In the genomic region with DNA sequence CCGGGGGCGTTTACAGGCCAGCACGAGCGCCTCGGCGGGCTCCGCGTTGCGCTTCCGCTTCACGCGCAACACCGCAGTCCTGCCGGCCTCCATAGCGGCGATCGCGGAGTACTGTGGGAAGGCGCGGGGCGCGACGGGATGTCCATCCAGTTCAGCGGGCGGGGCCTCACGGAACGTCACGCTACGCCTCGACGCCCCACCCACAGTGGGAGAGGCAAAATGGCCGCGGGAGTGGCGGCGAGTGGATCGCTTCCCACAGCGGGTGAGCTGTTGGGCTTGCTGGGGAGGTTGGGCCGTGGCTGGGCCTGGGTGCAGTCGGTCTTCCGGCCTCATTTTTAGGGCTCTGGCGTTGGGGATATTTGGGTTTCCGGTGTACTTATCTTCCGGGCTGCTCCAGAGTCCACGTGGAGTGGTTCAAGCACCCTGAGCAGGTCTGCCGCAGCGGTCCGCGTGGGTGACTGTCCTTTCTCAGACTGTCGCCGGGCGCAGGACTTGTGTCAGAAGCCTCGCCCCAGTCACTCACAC, we compare ENCODE assay signal across 8 mouse cellular contexts. TPM values are rescaled to one million over a fixed set of nuclear protein-coding genes. Genes with fewer than 3 reads are reported as not detected.
DNase-seq lines count a peak whose midpoint lies in the region; ATAC-seq and TF ChIP-seq lines count a peak whose summit lies in the region.

Slc7a6os (minus strand) TSS at position 115 of the 525 bp plus-strand sequence.
Prmt7 (plus strand) TSS at position 116 of the 525 bp plus-strand sequence.

- peak within 1 kb of the TSS; percentile 96 for H3K27ac ChIP-seq in forebrain, embryonic 15.5 days (replicated peaks)
- H3K27ac ChIP-seq in layer of hippocampus, adult 2 months, result peak within 1 kb of the TSS; percentile 97
- H3K27ac ChIP-seq in lung, embryonic 14.5 days (ENCODE audit: low read depth), result peak within 1 kb of the TSS; percentile 95
- peak within 1 kb of the TSS; percentile 68 for H3K27ac ChIP-seq in olfactory bulb, adult 2 months (ENCODE audit: insufficient read depth, low read depth, low read length)
- H3K27ac ChIP-seq in thymus, adult 2 months (ENCODE audit: control insufficient read depth, insufficient read depth, low read length), result no peak within 1 kb of the TSS

- WGBS in forebrain, embryonic 15.5 days, result under 1% methylated on average over 52 of the region's 52 CpGs
- WGBS in lung, embryonic 14.5 days, result under 1% methylated on average over 52 of the region's 52 CpGs
- WGBS in olfactory bulb, adult 2 months, result under 1% methylated on average over 52 of the region's 52 CpGs
- under 1% methylated on average over 52 of the region's 52 CpGs for WGBS in thymus, adult 2 months

- intact Hi-C loops in heart, postnatal 25 days (cut with DNase I), result loop anchor here (5.0 kb wide), 1 partner anchor 69 kb away; no protein-coding TSS in a partner anchor

- peak; percentile 91 for TF ChIP-seq POLR2A in olfactory bulb, adult 2 months (IDR thresholded peaks at IDR 0.05; ENCODE audit: insufficient read depth, low read depth, low read length)
- TF ChIP-seq POLR2A in thymus, adult 2 months (IDR thresholded peaks at IDR 0.05; ENCODE audit: control insufficient read depth, extremely low read depth, insufficient read depth, low read length, poor library complexity), result peak; percentile 64

- DNase-seq in ES-CJ7 (ENCODE audit: low read depth, low spot score), result peak; percentile 96
- peak; percentile 93 for DNase-seq in cerebellum, adult 11 months
- peak; percentile 89 for DNase-seq in heart, postnatal 25 days (ENCODE audit: low spot score)
- DNase-seq in layer of hippocampus, adult 2 months (ENCODE audit: low spot score in 2 of 2), result peak; percentile 96
- DNase-seq in lung, embryonic 14.5 days, result peak; percentile 98
- peak; percentile 95 for DNase-seq in thymus, adult 2 months

- H3K27me3 ChIP-seq in forebrain, embryonic 15.5 days, result no peaks in the 10 kb centered on the region
- H3K27me3 ChIP-seq in lung, embryonic 14.5 days (ENCODE audit: insufficient read depth, low read length), result no peaks in the 10 kb centered on the region
- H3K27me3 ChIP-seq in thymus, adult 2 months (ENCODE audit: control insufficient read depth, insufficient read depth, low read length), result no peaks in the 10 kb centered on the region

- H3K9me3 ChIP-seq in forebrain, embryonic 15.5 days, result no peaks in the 10 kb centered on the region
- H3K9me3 ChIP-seq in lung, embryonic 14.5 days (ENCODE audit: low read depth, low read length), result no peaks in the 10 kb centered on the region

- H3K4me2 ChIP-seq in forebrain, embryonic 15.5 days (replicated peaks), result peak within 1 kb of the TSS; percentile 53
- H3K4me2 ChIP-seq in lung, embryonic 14.5 days, result peak within 1 kb of the TSS; percentile 78

- peaks cover 17% of the 10 kb centered on the region for H3K4me1 ChIP-seq in forebrain, embryonic 15.5 days
- H3K4me1 ChIP-seq in lung, embryonic 14.5 days (ENCODE audit: insufficient read depth), result peaks cover 3% of the 10 kb centered on the region; the same call in 1 of the 2 replicates
- H3K4me1 ChIP-seq in olfactory bulb, adult 2 months (ENCODE audit: control insufficient read depth, insufficient read depth, low read length), result peaks cover 2% of the 10 kb centered on the region; the same call in 1 of the 2 replicates
- 0 out of 2 replicates have a peak, but pooled peaks cover 3% of the 10 kb centered on the region for H3K4me1 ChIP-seq in thymus, adult 2 months (replicated peaks; ENCODE audit: control insufficient read depth, insufficient read depth, low read length)

- peak within 1 kb of the TSS; percentile 98 for H3K4me3 ChIP-seq in forebrain, embryonic 15.5 days
- peak within 1 kb of the TSS; percentile 99 for H3K4me3 ChIP-seq in layer of hippocampus, adult 2 months
- H3K4me3 ChIP-seq in lung, embryonic 14.5 days (ENCODE audit: low read depth, low read length), result peak within 1 kb of the TSS; percentile 90
- peak within 1 kb of the TSS; percentile 84 for H3K4me3 ChIP-seq in olfactory bulb, adult 2 months (ENCODE audit: insufficient read depth, low read depth, low read length)
- peak within 1 kb of the TSS; percentile 82 for H3K4me3 ChIP-seq in thymus, adult 2 months (ENCODE audit: control insufficient read depth, insufficient read depth, low read length)

- TF ChIP-seq CTCF in layer of hippocampus, adult 2 months (conservative IDR thresholded peaks at IDR 0.05), result no peak; the same call in 1 of the 2 replicates
- no peak for TF ChIP-seq CTCF in lung, embryonic 14.5 days (IDR thresholded peaks at IDR 0.05; ENCODE audit: low read depth)
- no peak for TF ChIP-seq CTCF in olfactory bulb, adult 2 months (IDR thresholded peaks at IDR 0.05; ENCODE audit: insufficient read depth, low read depth, low read length)
- TF ChIP-seq CTCF in thymus, adult 2 months (IDR thresholded peaks at IDR 0.05; ENCODE audit: borderline replicate concordance, control insufficient read depth, extremely low read depth, insufficient read depth, low read length, poor library complexity), result 0 out of 2 replicates have a peak, but pooled peaks have one; percentile 46

- ATAC-seq in forebrain, embryonic 15.5 days (replicated peaks), result peak; percentile 99
- peak; percentile 99 for ATAC-seq in lung, embryonic 14.5 days (ENCODE audit: insufficient read depth)

- H3K36me3 ChIP-seq in forebrain, embryonic 15.5 days, result peaks cover 17% of the 10 kb centered on the region
- H3K36me3 ChIP-seq in lung, embryonic 14.5 days (ENCODE audit: insufficient read depth), result peaks cover 52% of the 10 kb centered on the region
- H3K36me3 ChIP-seq in thymus, adult 2 months (ENCODE audit: control insufficient read depth, insufficient read depth, low read length), result no peaks in the 10 kb centered on the region

- peak within 1 kb of the TSS; percentile 87 for H3K9ac ChIP-seq in forebrain, embryonic 15.5 days (replicated peaks)
- peak within 1 kb of the TSS; percentile 89 for H3K9ac ChIP-seq in lung, embryonic 14.5 days

RNA-seq across cellular contexts. Expression of gene Slc7a6os, which starts in this region (rescaled TPM):
- 41.1 and 43.8 TPM in 2 replicates for polyA plus RNA-seq in forebrain, embryonic 15.5 days (2015; fragmentation: Nextera tagmentation; extraction: Ambion mirVana)
- 10 to 100 TPM in 1 of 2 experiments, 1 to 10 TPM in 1; 9.6 to 10.9 TPM for total RNA-seq in heart, postnatal 25 days (2021)
- 10 to 100 TPM; 25.8 to 30.4 TPM for total RNA-seq in layer of hippocampus, adult 2 months (2021)
- 36.7 and 38.6 TPM in 2 replicates for polyA plus RNA-seq in lung, embryonic 14.5 days (2014; fragmentation: Nextera tagmentation; extraction: Ambion mirVana)
- not detected in 2 replicates for polyA plus RNA-seq in olfactory bulb, adult 2 months (2012; ENCODE audit: insufficient read depth, insufficient read length, low replicate concordance, missing spikeins)
- polyA plus RNA-seq in thymus, adult 2 months (2012; rRNA removed), result 44.9 and 45.5 TPM in 2 replicates

RNA-seq across cellular contexts. Expression of gene Prmt7, which starts in this region (rescaled TPM):
- polyA plus RNA-seq in forebrain, embryonic 15.5 days (2015; fragmentation: Nextera tagmentation; extraction: Ambion mirVana), result 50.5 and 52.9 TPM in 2 replicates
- 10 to 100 TPM; 23.1 to 25.8 TPM for total RNA-seq in heart, postnatal 25 days (2021)
- 10 to 100 TPM; 34.2 to 38.2 TPM for total RNA-seq in layer of hippocampus, adult 2 months (2021)
- 48.7 and 53.9 TPM in 2 replicates for polyA plus RNA-seq in lung, embryonic 14.5 days (2014; fragmentation: Nextera tagmentation; extraction: Ambion mirVana)
- not detected in 2 replicates for polyA plus RNA-seq in olfactory bulb, adult 2 months (2012; ENCODE audit: insufficient read depth, insufficient read length, low replicate concordance, missing spikeins)
- 34.0 and 36.7 TPM in 2 replicates for polyA plus RNA-seq in thymus, adult 2 months (2012; rRNA removed)

Comparison
In these comparisons a context has a peak if more than half of its experiments do, and no peak if none do; other contexts are left out.
1. RNA of gene Prmt7 (polyA plus RNA-seq): 48.7 to 53.9 TPM in lung, embryonic 14.5 days, 50.5 to 52.9 TPM in forebrain, embryonic 15.5 days and 34.0 to 36.7 TPM in thymus, adult 2 months; not detected in olfactory bulb, adult 2 months; every median in the first group is over 10 times any median in the second.
2. Peak in every context shown above with its lines, with median percentiles within 50 percentile points of each other: DNase-seq and H3K4me3 ChIP-seq.